Mouse (Mus musculus): ENCODE results near the gene Gm4737. TPM values are rescaled to one million over a fixed set of nuclear protein-coding genes. Genes with fewer than 3 reads are reported as not detected.
"Not testable (repeated sequence)": the region's sequence is repeated elsewhere in the genome, so short reads cannot be mapped to it uniquely, and the experiment has no call there.

Gene Gm4737
- total RNA-seq (2014; rRNA removed) (4.7 and 4.8 TPM in 2 replicates), polyA plus RNA-seq (2015; fragmentation: Nextera tagmentation; extraction: Ambion mirVana) (0.52 and 2.8 TPM in 2 replicates)

- H3K27me3 ChIP-seq (ENCODE audit: insufficient read depth, low read length); H3K4me3 ChIP-seq (ENCODE audit: low read depth, low read length); ATAC-seq (ENCODE audit: low FRiP score); H3K9ac ChIP-seq (replicated peaks; ENCODE audit: low read length, poor library complexity, severe bottlenecking); H3K36me3 ChIP-seq (ENCODE audit: insufficient read depth, low read length); H3K9me3 ChIP-seq (ENCODE audit: low read length); DNase-seq (ENCODE audit: low spot score); H3K27ac ChIP-seq (ENCODE audit: low read depth, low read length); H3K4me2 ChIP-seq (ENCODE audit: low read depth, low read length, poor library complexity, severe bottlenecking); H3K4me1 ChIP-seq (ENCODE audit: insufficient read depth, low read length): not testable (repeated sequence)
- WGBS = over 99% methylated on average over 9 of the region's 16 CpGs
Observed at GRCm38 (mm10) chr16:46154832-46155231, at the start of gene Gm4737. Gm4737 (minus strand) TSS chr16:46155077.

- no peak for ATAC-seq (ENCODE audit: low FRiP score)
- no peaks in the 10 kb centered on the region for H3K4me1 ChIP-seq (ENCODE audit: insufficient read depth, low read length)
- 94% methylated on average over 5 of the region's 5 CpGs for WGBS
- H3K36me3 ChIP-seq (ENCODE audit: insufficient read depth, low read length) = no peaks in the 10 kb centered on the region
- H3K27me3 ChIP-seq (ENCODE audit: insufficient read depth, low read length) = no peaks in the 10 kb centered on the region
- H3K4me2 ChIP-seq (ENCODE audit: low read depth, low read length, poor library complexity, severe bottlenecking) = no peak overlapping the region
- DNase-seq (ENCODE audit: low spot score) = no peak
- H3K9ac ChIP-seq (replicated peaks; ENCODE audit: low read length, poor library complexity, severe bottlenecking) = no peak overlapping the region
- TF ChIP-seq CTCF (IDR thresholded peaks at IDR 0.05) = no peak
- no peak overlapping the region for H3K27ac ChIP-seq (ENCODE audit: low read depth, low read length)
- H3K4me3 ChIP-seq (ENCODE audit: low read depth, low read length) = no peak overlapping the region
- H3K9me3 ChIP-seq (ENCODE audit: low read length) = no peaks in the 10 kb centered on the region
Observed at GRCm38 (mm10) chr16:46195792-46196191, 40.9 kb upstream of the Gm4737 start.

GRCm38 (mm10) chr16:46183096-46183495, 28.2 kb upstream of the Gm4737 start:
- Histone ChIP-seq H3K27ac (ENCODE audit: low read depth, low read length) (no peak overlapping the region), H3K9ac (replicated peaks; ENCODE audit: low read length, poor library complexity, severe bottlenecking) (no peak overlapping the region), H3K27me3 (ENCODE audit: insufficient read depth, low read length) (no peaks in the 10 kb centered on the region), H3K9me3 (ENCODE audit: low read length) (no peaks in the 10 kb centered on the region), H3K4me3 (ENCODE audit: low read depth, low read length) (no peak overlapping the region), H3K4me2 (ENCODE audit: low read depth, low read length, poor library complexity, severe bottlenecking) (no peak overlapping the region), H3K4me1 (ENCODE audit: insufficient read depth, low read length) (no peaks in the 10 kb centered on the region), H3K36me3 (ENCODE audit: insufficient read depth, low read length) (no peaks in the 10 kb centered on the region)
- 77% methylated on average over 5 of the region's 5 CpGs for WGBS
- DNase-seq (ENCODE audit: low spot score) (no peak), ATAC-seq (ENCODE audit: low FRiP score) (no peak)
- TF ChIP-seq CTCF (IDR thresholded peaks at IDR 0.05) = no peak

- Histone ChIP-seq H3K4me2 (ENCODE audit: low read depth, low read length, poor library complexity, severe bottlenecking) (no peak overlapping the region), H3K27ac (ENCODE audit: low read depth, low read length) (no peak overlapping the region), H3K4me1 (ENCODE audit: insufficient read depth, low read length) (no peaks in the 10 kb centered on the region), H3K4me3 (ENCODE audit: low read depth, low read length) (no peak overlapping the region), H3K9ac (replicated peaks; ENCODE audit: low read length, poor library complexity, severe bottlenecking) (no peak overlapping the region), H3K27me3 (ENCODE audit: insufficient read depth, low read length) (no peaks in the 10 kb centered on the region), H3K9me3 (ENCODE audit: low read length) (no peaks in the 10 kb centered on the region), H3K36me3 (ENCODE audit: insufficient read depth, low read length) (no peaks in the 10 kb centered on the region)
- DNase-seq (ENCODE audit: low spot score) = no peak
- no peak for ATAC-seq (ENCODE audit: low FRiP score)
- no peak for TF ChIP-seq CTCF (IDR thresholded peaks at IDR 0.05)
- 38% methylated on average over 4 of the region's 4 CpGs for WGBS
Observed at GRCm38 (mm10) chr16:46178121-46178801, 23.4 kb upstream of the Gm4737 start.

DNA sequence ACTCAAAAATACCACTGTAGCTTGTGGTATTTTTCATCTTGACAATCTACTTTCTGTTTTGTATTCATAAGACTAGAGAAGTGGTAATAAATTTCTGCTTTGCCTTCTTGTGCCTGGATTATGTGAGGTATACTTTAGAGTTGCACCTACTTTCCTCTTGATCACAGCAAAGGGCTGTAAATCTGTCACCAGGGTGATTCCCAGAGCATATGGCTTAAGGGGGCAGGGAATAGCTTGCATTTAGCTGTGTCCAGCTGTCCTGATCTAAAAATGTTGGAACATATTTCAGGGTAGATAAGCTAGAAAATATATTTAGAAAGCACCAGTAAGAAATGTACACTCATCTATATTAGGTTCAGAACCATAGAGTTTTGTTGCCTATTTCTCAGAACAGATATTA, 18.2 kb upstream of the Gm4737 start:
- DNase-seq (ENCODE audit: low spot score) = no peak
- Histone ChIP-seq H3K36me3 (ENCODE audit: insufficient read depth, low read length) (no peaks in the 10 kb centered on the region), H3K4me2 (ENCODE audit: low read depth, low read length, poor library complexity, severe bottlenecking) (no peak overlapping the region), H3K27ac (ENCODE audit: low read depth, low read length) (no peak overlapping the region), H3K9me3 (ENCODE audit: low read length) (no peaks in the 10 kb centered on the region), H3K9ac (replicated peaks; ENCODE audit: low read length, poor library complexity, severe bottlenecking) (no peak overlapping the region), H3K27me3 (ENCODE audit: insufficient read depth, low read length) (no peaks in the 10 kb centered on the region), H3K4me3 (ENCODE audit: low read depth, low read length) (no peak overlapping the region), H3K4me1 (ENCODE audit: insufficient read depth, low read length) (no peaks in the 10 kb centered on the region)
- ATAC-seq (ENCODE audit: low FRiP score) = no peak
- TF ChIP-seq CTCF (IDR thresholded peaks at IDR 0.05) = no peak

DNA sequence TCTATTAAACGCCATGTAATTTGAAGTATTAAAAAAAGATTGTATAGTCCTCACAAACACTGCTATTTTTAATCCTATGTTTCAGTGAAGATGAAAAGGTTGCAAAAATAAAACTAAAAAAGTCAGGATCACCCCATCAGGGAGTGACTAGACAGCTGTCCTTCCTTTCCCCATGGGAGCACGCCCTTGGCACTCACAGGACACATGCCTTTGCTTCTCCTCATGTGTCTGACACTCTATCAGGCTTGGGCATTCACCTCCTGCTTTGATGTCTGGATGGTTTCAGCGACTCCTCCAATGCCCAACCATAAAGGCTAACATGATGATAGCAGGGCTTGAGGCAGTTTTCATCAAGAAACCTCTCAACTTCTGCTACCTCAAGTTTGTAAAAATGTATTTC, 12.1 kb upstream of the Gm4737 start:
- no peak overlapping the region for H3K27ac ChIP-seq (ENCODE audit: low read depth, low read length)
- H3K4me3 ChIP-seq (ENCODE audit: low read depth, low read length) = no peak overlapping the region
- no peaks in the 10 kb centered on the region for H3K27me3 ChIP-seq (ENCODE audit: insufficient read depth, low read length)
- H3K9me3 ChIP-seq (ENCODE audit: low read length) = no peaks in the 10 kb centered on the region
- H3K36me3 ChIP-seq (ENCODE audit: insufficient read depth, low read length) = no peaks in the 10 kb centered on the region
- ATAC-seq (ENCODE audit: low FRiP score) (no peak), DNase-seq (ENCODE audit: low spot score) (no peak)
- H3K9ac ChIP-seq (replicated peaks; ENCODE audit: low read length, poor library complexity, severe bottlenecking) = no peak overlapping the region
- H3K4me2 ChIP-seq (ENCODE audit: low read depth, low read length, poor library complexity, severe bottlenecking) = no peak overlapping the region
- 73% methylated on average over 3 of the region's 3 CpGs for WGBS
- no peak for TF ChIP-seq CTCF (IDR thresholded peaks at IDR 0.05)
- no peaks in the 10 kb centered on the region for H3K4me1 ChIP-seq (ENCODE audit: insufficient read depth, low read length)
